In genomic region chr9:54683814-54684605, GRCm38 (mm10) we compare ENCODE assay signal across 17 mouse cellular contexts. TPM values are rescaled to one million over a fixed set of nuclear protein-coding genes. Genes with fewer than 3 reads are reported as not detected.
"Had no signal": no experiment of that assay in that cellular context is flagged by ENCODE, and none has a peak within 500 bp of the region (broad histone marks: within the 10 kb centered on the region; RNA-seq: fewer than 3 reads in every experiment).

No protein-coding gene starts in this region.

- ATAC-seq: lung, postnatal 0 days; midbrain, embryonic 13.5 days; midbrain, embryonic 15.5 days had no signal

- H3K4me1 ChIP-seq: lung, embryonic 15.5 days; midbrain, embryonic 13.5 days; midbrain, embryonic 15.5 days; neural tube, embryonic 12.5 days; stomach, embryonic 15.5 days had no signal

- H3K9ac ChIP-seq: lung, embryonic 15.5 days; midbrain, embryonic 13.5 days; midbrain, embryonic 15.5 days; neural tube, embryonic 12.5 days; stomach, embryonic 15.5 days had no signal

- H3K36me3 ChIP-seq: lung, embryonic 15.5 days; midbrain, embryonic 13.5 days; midbrain, embryonic 15.5 days; neural tube, embryonic 12.5 days; stomach, embryonic 15.5 days had no signal

- H3K27me3 ChIP-seq: lung, embryonic 15.5 days; midbrain, embryonic 13.5 days; midbrain, embryonic 15.5 days; neural tube, embryonic 12.5 days; stomach, embryonic 15.5 days had no signal

- DNase-seq: lung, adult 2 months; lung, postnatal 14 days; lung, postnatal 36 days; right cerebral cortex, postnatal 14 days; thymus, adult 2 months; thymus, postnatal 25 days; thymus, postnatal 4 days had no signal

- H3K4me2 ChIP-seq: lung, embryonic 15.5 days; midbrain, embryonic 11.5 days; midbrain, embryonic 13.5 days; midbrain, embryonic 15.5 days; neural tube, embryonic 12.5 days; stomach, embryonic 15.5 days had no signal

- H3K9me3 ChIP-seq: lung, embryonic 15.5 days; megakaryocyte, embryonic 14.5 days; midbrain, embryonic 13.5 days; midbrain, embryonic 15.5 days; neural tube, embryonic 12.5 days; stomach, embryonic 15.5 days had no signal

- H3K27ac ChIP-seq: lung, embryonic 15.5 days; macrophage; midbrain, embryonic 13.5 days; midbrain, embryonic 15.5 days; neural tube, embryonic 12.5 days; stomach, embryonic 15.5 days; stomach, postnatal 0 days had no signal

- H3K4me3 ChIP-seq: lung, embryonic 15.5 days; megakaryocyte, embryonic 14.5 days; midbrain, embryonic 13.5 days; midbrain, embryonic 15.5 days; neural tube, embryonic 12.5 days; stomach, embryonic 15.5 days had no signal

RNA-seq across cellular contexts. Expression of gene Acsbg1, which starts 22.3 kb away (rescaled TPM):
- polyA plus RNA-seq: macrophage had no signal
